16 mouse cellular contexts compared by ENCODE assay signal in the genomic region with DNA sequence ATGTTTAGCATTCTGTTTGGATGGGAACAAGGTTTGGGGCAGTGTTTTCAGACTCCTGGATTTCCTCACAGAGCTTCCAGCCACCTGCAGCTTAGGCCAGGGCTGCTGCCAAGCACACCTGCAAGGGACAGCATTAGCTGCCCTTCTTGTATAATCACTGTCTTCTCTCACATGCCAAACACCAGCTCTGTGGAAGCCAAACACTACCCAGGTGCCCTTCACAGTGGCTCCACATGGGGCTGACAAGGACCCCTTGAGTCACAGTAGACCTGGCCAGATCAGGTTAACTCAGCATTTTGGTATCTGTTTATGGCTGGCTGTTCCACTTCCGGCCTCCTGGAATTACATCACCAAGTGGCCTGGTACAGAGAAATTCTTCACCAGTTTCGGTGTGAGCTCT.
DNase-seq lines count a peak whose midpoint lies in the region; ATAC-seq and TF ChIP-seq lines count a peak whose summit lies in the region.
"Had no signal": no experiment of that assay in that cellular context is flagged by ENCODE, and none has a peak within 500 bp of the region (broad histone marks: within the 10 kb centered on the region; RNA-seq: fewer than 3 reads in every experiment).

No protein-coding gene starts in this region.

- H3K27me3 ChIP-seq in cerebellum, adult 2 months (ENCODE audit: control insufficient read depth, insufficient read depth, low read length): no peaks in the 10 kb centered on the region
- no peaks in the 10 kb centered on the region for H3K27me3 ChIP-seq in neural tube, embryonic 12.5 days (replicated peaks)
- no peaks in the 10 kb centered on the region for H3K27me3 ChIP-seq in midbrain, embryonic 12.5 days
- H3K27me3 ChIP-seq: limb, embryonic 15.5 days; stomach, embryonic 15.5 days had no signal

- H3K4me1 ChIP-seq in cerebellum, adult 2 months (ENCODE audit: control insufficient read depth, insufficient read depth, low read length): peaks cover 65% of the 10 kb centered on the region
- H3K4me1 ChIP-seq in neural tube, embryonic 12.5 days: peaks cover 68% of the 10 kb centered on the region
- peaks cover 79% of the 10 kb centered on the region for H3K4me1 ChIP-seq in midbrain, embryonic 12.5 days
- peaks cover 32% of the 10 kb centered on the region for H3K4me1 ChIP-seq in lung, adult 2 months (ENCODE audit: control insufficient read depth, insufficient read depth, low read length)

- DNase-seq in cerebellum, adult 2 months: no peak
- no peak for DNase-seq in cerebellum, adult 11 months
- DNase-seq in neural tube, embryonic 10.5 days (ENCODE audit: extremely low spot score, low spot score): no peak
- no peak for DNase-seq in urinary bladder, adult 18-20 months (ENCODE audit: low spot score in 2 of 2)
- DNase-seq in Muller cell, postnatal 12 days (ENCODE audit: inconsistent ontology term): no peak
- DNase-seq in lung, adult 2 months: no peak
- DNase-seq: adrenal gland, adult 8-10 months; gastrocnemius, postnatal 10 days; kidney, postnatal 10 days; layer of hippocampus, postnatal 36 days had no signal

- ATAC-seq in neural tube, embryonic 12.5 days (ENCODE audit: low FRiP score, low read depth): no peak
- no peak for ATAC-seq in midbrain, embryonic 12.5 days (ENCODE audit: low FRiP score, low read depth)
- ATAC-seq: inflammation-experienced regulatory T-cells, adult 6 months; lung, postnatal 0 days had no signal

- no peak overlapping the region for H3K9ac ChIP-seq in neural tube, embryonic 12.5 days
- no peak overlapping the region for H3K9ac ChIP-seq in midbrain, embryonic 12.5 days (replicated peaks)
- H3K9ac ChIP-seq: limb, embryonic 15.5 days; stomach, embryonic 15.5 days had no signal

- no peak overlapping the region for H3K4me3 ChIP-seq in cerebellum, adult 2 months (replicated peaks; ENCODE audit: insufficient read depth, low read depth, low read length)
- no peak overlapping the region for H3K4me3 ChIP-seq in neural tube, embryonic 12.5 days
- no peak overlapping the region for H3K4me3 ChIP-seq in midbrain, embryonic 12.5 days
- no peak overlapping the region for H3K4me3 ChIP-seq in lung, adult 2 months (replicated peaks; ENCODE audit: extremely low read depth, low read depth, low read length)
- H3K4me3 ChIP-seq: limb, embryonic 15.5 days; stomach, embryonic 15.5 days had no signal

- H3K36me3 ChIP-seq in neural tube, embryonic 12.5 days: no peaks in the 10 kb centered on the region
- H3K36me3 ChIP-seq in midbrain, embryonic 12.5 days: no peaks in the 10 kb centered on the region
- H3K36me3 ChIP-seq: stomach, embryonic 15.5 days had no signal

- TF ChIP-seq POLR2A in cerebellum, adult 2 months (IDR thresholded peaks at IDR 0.05; ENCODE audit: borderline replicate concordance, insufficient read depth, low read length): no peak
- TF ChIP-seq POLR2A in lung, adult 2 months (IDR thresholded peaks at IDR 0.05; ENCODE audit: borderline replicate concordance, extremely low read depth, low read depth, low read length): no peak

- no peaks in the 10 kb centered on the region for H3K9me3 ChIP-seq in neural tube, embryonic 12.5 days
- H3K9me3 ChIP-seq in midbrain, embryonic 12.5 days: no peaks in the 10 kb centered on the region
- H3K9me3 ChIP-seq: limb, embryonic 15.5 days; stomach, embryonic 15.5 days had no signal

- no peak overlapping the region for H3K4me2 ChIP-seq in neural tube, embryonic 12.5 days (replicated peaks)
- H3K4me2 ChIP-seq in midbrain, embryonic 12.5 days (replicated peaks): no peak overlapping the region
- H3K4me2 ChIP-seq: limb, embryonic 15.5 days; stomach, embryonic 15.5 days had no signal

- H3K27ac ChIP-seq in cerebellum, adult 2 months (ENCODE audit: insufficient read depth, low read length): peak overlapping the region; percentile 88
- H3K27ac ChIP-seq in neural tube, embryonic 12.5 days: 0 out of 2 replicates have a peak overlapping the region, but pooled peaks have one; percentile 8
- peak overlapping the region; percentile 84 for H3K27ac ChIP-seq in midbrain, embryonic 12.5 days (replicated peaks)
- H3K27ac ChIP-seq: limb, embryonic 15.5 days; stomach, embryonic 15.5 days had no signal

- TF ChIP-seq CTCF in cerebellum, adult 2 months (IDR thresholded peaks at IDR 0.05; ENCODE audit: borderline replicate concordance, insufficient read depth, low read depth, low read length): no peak
- no peak for TF ChIP-seq CTCF in lung, adult 2 months (IDR thresholded peaks at IDR 0.05; ENCODE audit: insufficient read depth, low read length)

- WGBS in cerebellum, adult 2 months: 45% methylated on average over 2 of the region's 2 CpGs
- 88% methylated on average over 2 of the region's 2 CpGs for WGBS in neural tube, embryonic 12.5 days
- 90% methylated on average over 2 of the region's 2 CpGs for WGBS in midbrain, embryonic 12.5 days
- 70% methylated on average over 2 of the region's 2 CpGs for whole genome bisulfite sequencing in lung, adult 2 months

Comparison
In these comparisons a context has a peak if more than half of its experiments do, and no peak if none do; other contexts are left out.
1. H3K27ac ChIP-seq: peak in every context shown above with its lines; median percentile 88 in cerebellum, adult 2 months; 84 in midbrain, embryonic 12.5 days; 8 in neural tube, embryonic 12.5 days.